Mouse (Mus musculus): ENCODE measurements around the gene Rapgef1.
"Not testable (repeated sequence)": the region's sequence is repeated elsewhere in the genome, so short reads cannot be mapped to it uniquely, and the experiment has no call there.

Rapgef1 gene

GRCm38 (mm10) chr2:29623247-29624090 is 3.9 kb downstream of the Rapgef1 start:
- DNase-seq: no peak

DNA sequence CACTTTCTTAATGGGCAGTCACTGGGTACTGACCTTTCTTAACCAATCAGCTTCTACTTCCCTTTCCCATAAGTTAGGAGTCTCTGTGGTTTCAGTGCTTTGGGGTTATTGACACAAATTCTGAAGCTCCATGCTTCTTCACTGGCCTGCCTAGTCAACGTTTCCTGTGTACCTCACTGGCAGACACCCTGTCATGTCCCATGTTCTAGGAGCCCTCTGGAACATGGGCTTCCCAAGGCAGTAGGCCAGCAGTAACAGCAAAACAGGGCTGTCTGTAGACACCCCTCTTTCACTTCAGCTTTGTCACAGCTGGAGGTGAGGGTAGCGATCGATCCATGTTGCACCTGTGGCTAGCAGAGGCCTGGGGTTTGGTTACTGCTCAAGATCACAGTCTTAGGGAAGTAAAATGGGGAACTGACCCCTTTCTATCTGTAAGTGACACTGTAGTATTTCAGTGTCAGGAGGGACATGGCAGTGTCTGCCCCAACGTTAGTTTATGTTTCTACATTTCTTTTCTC is 4.6 kb downstream of the Rapgef1 start:
- peak; percentile 76 to 79 for DNase-seq

GRCm38 (mm10) chr2:29624739-29625138 is 5.2 kb downstream of the Rapgef1 start:
- DNase-seq: peak; percentile 84 to 87

DNA sequence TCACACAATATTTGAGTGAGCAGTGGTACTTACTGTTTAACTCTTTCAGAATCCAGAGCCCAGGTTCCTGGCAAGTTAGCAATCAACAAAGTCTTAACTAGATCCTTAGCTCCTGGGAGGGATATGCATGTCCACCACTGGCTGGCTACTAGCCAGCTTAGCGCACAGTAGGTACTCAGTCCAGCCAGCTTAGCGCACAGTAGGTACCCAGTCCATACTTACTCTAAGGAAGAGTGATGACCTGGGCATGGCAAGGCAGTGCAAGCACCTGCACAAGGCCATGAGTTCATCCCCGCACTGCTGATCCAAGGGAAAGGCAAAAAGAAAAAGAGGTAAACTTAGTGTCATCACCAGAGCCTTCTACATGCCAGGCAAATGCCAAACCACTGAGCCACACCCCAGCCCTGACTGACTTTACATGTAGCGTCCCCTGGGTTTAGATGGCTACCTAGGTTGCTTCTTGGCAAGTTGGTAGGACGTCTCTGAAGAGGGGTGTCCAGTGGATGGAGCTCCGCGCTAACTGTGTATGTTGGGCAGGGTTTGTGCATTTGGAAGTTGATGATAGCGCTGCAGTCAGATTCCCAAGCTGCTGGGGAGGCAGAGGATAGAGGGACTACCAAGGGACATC is 6.2 kb downstream of the Rapgef1 start:
- no peak for DNase-seq

GRCm38 (mm10) chr2:29627337-29627736 is 7.8 kb downstream of the Rapgef1 start:
- no peak for DNase-seq

DNA sequence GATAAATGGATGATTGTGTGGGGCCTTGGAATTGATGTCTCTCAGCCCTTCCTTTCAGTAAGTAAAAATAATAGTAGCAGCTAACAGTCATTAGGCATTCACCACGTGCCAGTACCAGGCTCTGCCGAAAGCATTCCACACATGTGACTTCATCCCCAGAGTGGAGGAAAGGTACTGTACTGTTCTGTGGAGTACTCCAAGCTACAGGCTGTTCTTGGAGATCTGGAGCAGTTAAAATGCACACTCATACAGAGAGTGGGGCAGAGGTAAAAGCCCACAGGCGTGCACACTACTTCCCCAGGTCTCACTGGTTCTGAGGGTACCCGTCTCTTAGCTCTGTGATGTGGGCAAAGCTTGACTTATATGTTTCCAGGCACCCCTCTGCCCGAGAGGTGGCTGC is 8.7 kb downstream of the Rapgef1 start:
- DNase-seq: no peak

- DNase-seq: no peak
These were observed 9.3 kb downstream of the Rapgef1 start for GRCm38 (mm10) chr2:29628763-29629181.

DNA sequence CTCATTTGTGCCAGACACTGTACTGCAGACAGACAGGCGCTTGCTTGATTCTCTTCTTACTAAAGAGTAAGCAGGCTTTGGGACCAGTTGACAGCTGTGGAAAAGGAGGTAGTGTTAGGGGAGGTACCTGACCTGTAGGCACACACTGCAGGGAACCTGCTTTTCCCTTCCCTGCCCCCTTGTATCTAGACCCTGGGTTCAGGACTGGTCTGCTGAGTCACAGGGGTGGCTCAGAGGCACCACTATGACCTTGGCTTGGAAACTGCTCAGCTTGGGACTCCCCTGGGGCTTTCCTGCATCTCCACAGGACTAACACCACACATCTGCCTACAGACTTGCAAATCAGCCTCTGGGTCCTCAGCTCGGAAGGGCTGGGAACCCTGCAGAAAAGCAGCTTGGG is 9.8 kb downstream of the Rapgef1 start:
- DNase-seq: peak in 1 of 2 experiments; percentile 19

DNA sequence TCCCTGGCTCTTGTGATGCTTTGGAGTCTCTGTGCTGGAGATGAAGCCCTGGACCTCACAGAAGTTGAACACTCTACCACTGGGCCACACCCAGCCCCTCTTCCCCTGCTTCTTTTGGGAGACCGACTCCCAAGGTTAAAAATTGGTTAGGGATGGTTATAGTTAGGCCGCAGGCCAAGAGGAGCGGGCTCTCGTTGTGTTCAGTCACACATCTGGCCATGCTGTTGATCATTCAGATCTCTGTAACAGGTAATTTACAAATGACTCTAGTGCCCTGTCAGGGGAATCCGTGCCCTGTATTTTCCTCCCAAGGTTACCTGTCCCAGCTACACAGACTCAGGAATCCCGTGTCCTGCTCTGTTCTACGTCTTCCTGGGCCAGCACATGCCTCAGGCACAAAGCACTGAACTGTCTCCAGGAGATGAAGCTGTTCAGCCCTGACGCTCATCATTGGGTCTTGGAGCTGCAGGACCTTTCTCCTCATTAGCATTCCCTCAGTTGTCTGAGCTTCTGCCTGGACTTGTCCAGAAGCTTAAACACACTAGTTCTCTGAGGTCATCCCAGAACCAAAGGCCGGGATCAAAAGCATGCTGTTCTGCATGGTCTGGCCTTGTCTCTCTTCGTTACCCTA is 10.7 kb downstream of the Rapgef1 start:
- no peak for DNase-seq

DNA sequence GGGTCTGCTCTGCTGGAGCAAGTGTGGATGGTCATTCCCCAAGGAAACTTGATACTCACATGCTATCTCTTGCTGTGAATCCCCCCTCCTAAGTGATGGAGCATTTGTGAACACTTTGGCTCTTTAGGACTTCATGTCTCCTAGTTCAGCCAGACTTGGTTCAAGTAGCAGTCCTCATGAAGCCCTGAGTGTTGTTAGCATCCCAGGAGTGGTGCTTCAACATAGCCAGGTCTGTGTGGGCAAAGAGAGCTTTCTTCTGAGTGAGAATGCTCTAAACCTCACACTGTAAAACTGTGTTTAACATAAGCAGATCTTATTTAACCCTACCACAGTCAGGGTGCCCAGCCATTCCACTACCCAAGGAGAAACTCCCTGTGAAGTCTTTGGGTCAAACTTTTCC is 11.5 kb downstream of the Rapgef1 start:
- DNase-seq: no peak

- not testable (repeated sequence) for DNase-seq
These were observed 12.1 kb downstream of the Rapgef1 start for GRCm38 (mm10) chr2:29631564-29632167.

- peak; percentile 45 to 59 for DNase-seq
These were observed 12.7 kb downstream of the Rapgef1 start for GRCm38 (mm10) chr2:29632168-29632662.

DNA sequence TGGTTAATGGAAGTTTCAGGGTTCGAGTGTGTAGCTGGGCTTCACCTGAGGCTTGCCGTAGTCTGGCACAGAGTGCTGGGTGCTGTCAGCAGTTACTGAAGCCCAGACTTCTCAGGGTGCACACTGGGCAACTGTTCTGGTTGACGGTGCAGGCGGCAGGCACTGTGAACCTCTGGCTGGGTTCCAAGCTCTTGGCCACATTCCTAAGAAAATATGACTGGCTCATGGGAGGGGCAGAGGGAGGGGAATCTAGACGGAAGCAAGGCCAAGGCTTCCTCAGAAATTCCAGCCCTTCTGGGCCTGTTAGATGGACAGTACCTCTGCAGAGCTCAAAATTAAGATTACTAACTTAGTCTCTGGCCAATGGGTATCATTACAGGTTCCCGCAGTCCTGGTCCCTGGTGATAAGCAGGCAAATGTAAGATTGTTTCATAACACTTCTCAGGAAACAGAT is 13.6 kb downstream of the Rapgef1 start:
- DNase-seq: no peak

- DNase-seq: no peak
These were observed 14.3 kb downstream of the Rapgef1 start for GRCm38 (mm10) chr2:29633782-29634181.

GRCm38 (mm10) chr2:29634541-29634940 is 15.0 kb downstream of the Rapgef1 start:
- DNase-seq: no peak

- DNase-seq: no peak
These were observed 16.5 kb downstream of the Rapgef1 start for GRCm38 (mm10) chr2:29635966-29636507.

GRCm38 (mm10) chr2:29637528-29637927 is 18.0 kb downstream of the Rapgef1 start:
- DNase-seq: no peak

GRCm38 (mm10) chr2:29639377-29639776 is 19.9 kb downstream of the Rapgef1 start:
- no peak for DNase-seq

DNA sequence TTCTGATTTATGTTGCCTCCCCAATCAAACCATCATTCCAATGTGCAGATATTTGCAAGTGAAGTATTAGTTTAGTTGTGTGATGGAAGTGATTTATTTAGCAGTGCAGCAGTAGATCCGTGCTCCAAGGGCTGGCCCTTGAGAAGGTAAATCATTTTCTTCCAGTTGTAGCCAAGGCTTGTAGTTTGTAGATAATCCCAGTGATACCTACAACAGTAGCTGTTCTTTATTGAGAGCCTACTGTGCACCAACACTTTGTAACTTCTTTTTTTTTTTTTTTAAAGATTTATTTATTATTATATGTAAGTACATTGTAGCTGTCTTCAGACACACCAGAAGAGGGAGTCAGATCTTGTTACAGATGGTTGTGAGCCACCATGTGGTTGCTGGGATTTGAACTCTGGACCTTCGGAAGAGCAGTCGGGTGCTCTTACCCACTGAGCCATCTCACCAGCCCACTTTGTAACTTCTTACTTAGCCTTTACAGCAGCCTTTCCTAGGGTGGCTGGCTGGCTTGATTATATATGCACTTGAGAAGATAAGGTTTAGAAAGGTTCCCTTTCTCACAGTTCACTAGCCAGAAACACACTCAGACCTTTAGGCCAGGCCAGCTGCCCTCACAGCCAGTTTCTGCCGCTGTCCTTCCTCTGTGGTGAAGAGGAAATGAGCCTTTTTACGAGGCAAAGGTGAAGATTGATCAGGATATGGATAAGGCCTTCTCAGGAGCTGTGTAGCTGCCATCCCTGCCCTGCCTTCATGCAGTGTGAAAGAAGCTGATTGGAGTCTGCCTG is 20.6 kb downstream of the Rapgef1 start:
- peak in 1 of 2 experiments; percentile 25 for DNase-seq

GRCm38 (mm10) chr2:29641707-29642106 is 22.2 kb downstream of the Rapgef1 start:
- no peak for DNase-seq

GRCm38 (mm10) chr2:29643418-29643817 is 23.9 kb downstream of the Rapgef1 start:
- no peak for DNase-seq

All from B cell, adult 2 months (primary cell).